ENCODE assay signal across 14 mouse cellular contexts in the genomic region with DNA sequence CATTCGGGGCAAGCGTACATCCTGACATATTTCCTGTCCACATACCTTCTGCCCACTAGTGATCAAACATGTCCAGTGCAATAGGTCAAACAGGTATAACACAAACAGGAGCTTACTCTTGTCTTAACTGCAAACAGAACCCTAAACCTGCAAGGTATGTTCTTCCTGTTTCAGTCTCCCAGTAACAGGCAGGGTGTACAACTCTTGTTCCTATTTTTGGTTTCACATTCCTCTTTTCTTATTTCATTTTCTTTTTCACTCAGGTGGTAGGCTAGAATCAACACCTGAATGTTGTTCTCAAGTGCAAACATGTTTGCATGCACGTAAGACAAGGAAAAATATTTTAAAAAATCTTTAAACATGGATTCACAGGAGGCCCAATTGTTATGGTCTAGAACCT.
DNase-seq lines count a peak whose midpoint lies in the region; ATAC-seq lines count a peak whose summit lies in the region.
"Had no signal": no experiment of that assay in that cellular context is flagged by ENCODE, and none has a peak within 500 bp of the region (broad histone marks: within the 10 kb centered on the region; RNA-seq: fewer than 3 reads in every experiment).

No protein-coding gene starts in this region.

- H3K4me3 ChIP-seq in heart, embryonic 10.5 days, result no peak overlapping the region
- H3K4me3 ChIP-seq: embryonic facial prominence, embryonic 12.5 days; hindbrain, embryonic 13.5 days had no signal

- peaks cover 11% of the 10 kb centered on the region; the same call in 1 of the 2 replicates for H3K4me1 ChIP-seq in heart, embryonic 10.5 days
- H3K4me1 ChIP-seq: embryonic facial prominence, embryonic 12.5 days had no signal

- H3K9me3 ChIP-seq in heart, embryonic 10.5 days, result no peaks in the 10 kb centered on the region
- H3K9me3 ChIP-seq: embryonic facial prominence, embryonic 12.5 days; hindbrain, embryonic 13.5 days had no signal

- no peaks in the 10 kb centered on the region for H3K36me3 ChIP-seq in splenic B cell, adult 2 months (ENCODE audit: control insufficient read depth, insufficient read depth, low read length, poor library complexity, severe bottlenecking)
- H3K36me3 ChIP-seq in heart, embryonic 10.5 days, result no peaks in the 10 kb centered on the region
- H3K36me3 ChIP-seq: embryonic facial prominence, embryonic 12.5 days; hindbrain, embryonic 13.5 days had no signal

- peak; percentile 3 for DNase-seq in CD4-positive, CD25-positive, alpha-beta regulatory T cell, adult 2 months (ENCODE audit: low read depth, low spot score)
- peak; percentile 16 for DNase-seq in 416B (ENCODE audit: low read depth)
- DNase-seq in induced T-regulatory cell, adult 2 months (ENCODE audit: low read depth), result peak; percentile 36
- peak; percentile 58 for DNase-seq in splenic B cell, adult 2 months (ENCODE audit: low read depth, low spot score)
- no peak for DNase-seq in left cerebral cortex, adult 8-10 months (ENCODE audit: low spot score in 2 of 2)
- DNase-seq in heart, embryonic 10.5 days (ENCODE audit: low spot score), result no peak
- DNase-seq: adrenal gland, postnatal 10 days; cerebellum, adult 11 months; cerebellum, postnatal 14 days; gastrocnemius, postnatal 14 days; heart, postnatal 10 days had no signal

- ATAC-seq in CD4-positive, CD25-positive, alpha-beta regulatory T cell, adult 4 months, result no peak

- 88% methylated on average over 3 of the region's 3 CpGs for WGBS in heart, embryonic 10.5 days

- no peaks in the 10 kb centered on the region for H3K27me3 ChIP-seq in splenic B cell, adult 2 months (ENCODE audit: control insufficient read depth, insufficient read depth, low read length, poor library complexity, severe bottlenecking)
- H3K27me3 ChIP-seq in heart, embryonic 10.5 days (ENCODE audit: insufficient read depth, poor library complexity, severe bottlenecking), result 0 out of 2 replicates have a peak, but pooled peaks cover 5% of the 10 kb centered on the region
- H3K27me3 ChIP-seq: embryonic facial prominence, embryonic 12.5 days; hindbrain, embryonic 13.5 days had no signal

- H3K27ac ChIP-seq in heart, embryonic 10.5 days, result no peak overlapping the region
- H3K27ac ChIP-seq: embryonic facial prominence, embryonic 12.5 days; hindbrain, embryonic 13.5 days had no signal

Comparison
In these comparisons a context has a peak if more than half of its experiments do, and no peak if none do; other contexts are left out.
1. DNase-seq: peak in CD4-positive, CD25-positive, alpha-beta regulatory T cell, adult 2 months (single experiment), 416B (single experiment), induced T-regulatory cell, adult 2 months (single experiment) and splenic B cell, adult 2 months (single experiment); none in left cerebral cortex, adult 8-10 months (0 of 2) and heart, embryonic 10.5 days (single experiment).